Mouse (Mus musculus): ENCODE results near the gene Svs1.

Svs1 gene

GRCm38 (mm10) chr6:49011191-49011590 lies 24.5 kb downstream of the Svs1 start:
- DNase-seq (ENCODE audit: low spot score) = no peak

- no peak for DNase-seq (ENCODE audit: low spot score)
Measured at GRCm38 (mm10) chr6:49013023-49013422, 26.4 kb downstream of the Svs1 start.

DNA sequence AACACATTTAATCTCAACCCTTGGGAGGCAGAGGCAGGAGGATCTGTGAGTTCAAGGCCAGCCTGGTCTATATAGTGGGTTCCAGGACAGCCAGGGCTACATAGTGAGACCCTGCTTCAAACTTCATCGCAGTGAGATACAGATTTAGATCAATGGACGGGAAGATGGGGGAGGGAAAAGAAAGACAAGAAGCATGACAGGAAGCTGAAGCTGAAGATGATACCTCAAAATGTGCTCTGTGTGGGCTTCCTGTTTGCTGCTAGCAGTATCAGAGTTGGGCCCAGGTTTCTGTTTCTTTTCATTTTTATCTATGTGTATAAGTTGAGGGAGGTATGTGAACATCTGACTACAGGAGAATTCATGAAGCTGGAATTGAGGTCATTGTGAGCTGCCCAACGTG lies 26.8 kb downstream of the Svs1 start:
- DNase-seq (ENCODE audit: low spot score) = no peak

DNA sequence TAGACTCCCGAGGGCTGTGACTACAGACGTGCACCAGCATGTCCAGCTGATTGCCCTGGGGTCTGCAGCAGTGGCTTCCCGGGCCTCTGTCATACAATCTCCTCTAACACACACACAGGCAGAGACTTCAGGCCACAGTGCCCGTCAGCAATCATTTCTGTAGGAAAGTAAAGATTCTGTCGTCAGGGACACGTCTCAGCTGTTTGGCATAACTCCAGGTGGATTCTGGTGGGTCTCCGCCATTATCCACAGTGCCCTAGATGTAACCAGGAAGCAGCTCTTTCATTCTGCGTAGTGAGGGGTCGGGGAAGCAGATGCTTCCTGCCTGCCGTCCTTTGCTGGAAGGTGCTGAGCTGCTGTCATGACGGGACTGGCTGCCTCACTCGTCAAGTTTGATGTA lies 30.5 kb downstream of the Svs1 start:
- DNase-seq (ENCODE audit: low spot score) = no peak

- DNase-seq (ENCODE audit: low spot score) = no peak
Measured at GRCm38 (mm10) chr6:49019341-49019740, 32.7 kb downstream of the Svs1 start.

GRCm38 (mm10) chr6:49021141-49022012 lies 34.7 kb downstream of the Svs1 start:
- DNase-seq (ENCODE audit: low spot score) = no peak

- no peak for DNase-seq (ENCODE audit: low spot score)
Measured at GRCm38 (mm10) chr6:49022384-49022783, 35.7 kb downstream of the Svs1 start.

DNA sequence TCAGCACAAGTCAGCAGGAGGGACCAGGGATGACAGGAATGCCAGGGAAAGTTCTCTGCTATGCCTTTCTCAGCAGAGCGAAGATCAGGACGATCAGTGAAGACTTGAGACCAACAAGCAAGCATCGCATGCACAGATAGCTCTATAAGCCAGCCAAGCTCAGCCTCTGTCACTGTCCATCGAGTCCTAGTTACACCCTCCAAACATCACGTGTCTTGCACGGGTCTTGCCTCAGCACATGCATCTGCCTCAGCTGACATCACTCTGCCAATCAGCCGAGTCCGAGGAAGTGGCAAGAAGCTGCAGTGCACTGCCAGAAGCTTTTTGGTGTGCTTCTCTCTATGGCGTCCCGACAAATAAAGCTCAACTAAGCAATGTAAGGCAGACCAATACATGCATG lies 36.7 kb downstream of the Svs1 start:
- DNase-seq (ENCODE audit: low spot score) = no peak

DNA sequence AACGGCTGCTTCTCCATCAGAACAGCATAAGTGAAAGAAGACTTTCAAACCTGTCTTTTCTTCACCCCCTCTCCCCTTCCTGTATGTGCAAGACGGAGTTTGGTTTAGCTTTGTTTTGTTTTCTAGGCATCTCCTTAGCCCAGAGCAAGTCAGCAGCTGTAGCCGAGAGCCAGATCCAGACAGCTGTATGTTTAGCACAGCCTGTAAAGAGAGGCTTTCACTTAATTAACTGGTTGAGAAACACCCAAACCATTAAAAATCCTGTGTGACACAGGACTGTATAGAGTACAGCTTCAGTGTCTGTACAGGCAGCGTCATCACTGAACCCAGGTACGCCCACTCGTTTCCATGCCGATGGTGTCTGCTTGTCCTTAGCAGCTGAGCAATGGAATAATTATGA lies 38.6 kb downstream of the Svs1 start:
- no peak for DNase-seq (ENCODE audit: low spot score)

GRCm38 (mm10) chr6:49026496-49026895 lies 39.8 kb downstream of the Svs1 start:
- DNase-seq (ENCODE audit: low spot score) = no peak

DNA sequence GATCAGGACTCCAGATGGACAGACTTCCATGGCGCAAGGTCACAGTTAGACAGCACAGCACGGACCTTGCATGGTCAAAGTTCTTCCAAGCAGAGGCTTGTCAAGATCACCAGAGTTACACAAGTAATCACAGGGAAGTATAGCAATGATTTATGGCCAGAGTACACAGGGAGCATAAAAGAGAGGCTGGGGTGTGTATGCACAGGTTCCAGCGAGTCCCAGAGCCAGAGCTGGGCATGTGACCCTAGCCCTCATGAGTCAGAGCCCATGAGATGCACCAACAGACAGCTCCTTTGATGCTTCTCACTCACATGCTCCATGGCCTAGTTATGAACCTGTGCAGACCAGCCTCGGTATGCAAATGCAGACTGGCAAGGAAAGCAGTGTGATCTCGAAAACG lies 41.4 kb downstream of the Svs1 start:
- DNase-seq (ENCODE audit: low spot score) = no peak

DNA sequence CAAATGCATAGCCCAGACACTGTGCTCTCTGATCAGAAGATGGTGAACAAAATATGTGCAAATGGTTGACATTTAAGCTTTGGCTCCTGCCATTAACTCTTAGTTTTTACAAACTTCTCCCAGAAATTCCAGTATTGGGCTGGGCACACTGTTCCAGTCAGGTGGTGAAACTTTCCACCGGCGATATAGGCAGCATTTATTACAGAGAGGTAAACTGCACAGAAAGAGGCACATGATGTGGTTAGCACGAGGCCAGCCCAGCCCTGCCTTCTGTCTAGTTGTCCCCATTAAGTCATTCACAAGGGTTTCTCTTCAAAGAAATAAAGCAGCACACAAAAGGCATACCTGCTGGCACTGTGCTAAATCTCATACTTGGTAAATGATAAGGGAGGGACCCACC lies 42.0 kb downstream of the Svs1 start:
- no peak for DNase-seq (ENCODE audit: low spot score)

DNA sequence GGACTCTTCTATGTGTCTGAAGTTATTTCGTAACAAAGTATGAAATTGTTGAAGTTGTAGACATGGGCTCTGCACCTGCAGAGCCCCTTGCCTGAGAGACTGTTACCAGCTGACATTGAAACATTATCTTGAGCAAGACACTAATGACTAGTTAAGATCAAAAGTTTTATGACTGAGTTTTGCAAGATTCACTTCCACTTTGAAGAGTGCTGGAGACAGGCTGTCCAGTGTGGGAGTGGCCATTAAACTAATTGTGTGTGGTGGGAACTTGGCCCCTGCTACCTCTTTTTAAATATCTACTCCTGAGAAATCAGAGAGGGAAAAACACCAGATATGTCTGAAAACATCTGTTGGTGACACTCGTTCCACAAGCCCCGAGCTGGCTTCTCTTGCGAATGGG lies 44.6 kb downstream of the Svs1 start:
- DNase-seq (ENCODE audit: low spot score) = no peak

DNA sequence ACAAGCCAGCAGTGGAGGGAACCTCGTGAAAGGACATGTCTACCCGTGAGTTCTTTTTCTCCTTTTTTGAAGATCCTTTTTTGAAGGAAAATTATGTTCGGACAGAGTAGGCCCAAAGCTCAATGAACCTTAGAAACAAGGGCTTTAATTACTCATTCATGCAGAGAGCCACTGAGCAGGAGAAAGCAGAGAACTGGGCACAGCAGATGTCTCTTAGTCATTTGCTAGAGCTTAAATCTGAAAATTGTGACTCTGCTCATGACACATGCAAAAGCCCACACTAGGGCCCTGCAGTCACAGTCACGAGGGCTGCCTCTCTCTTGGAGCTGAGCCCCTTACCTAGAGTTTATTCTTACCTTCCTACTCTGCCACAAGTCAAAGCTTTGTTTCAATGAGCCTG lies 46.1 kb downstream of the Svs1 start:
- DNase-seq (ENCODE audit: low spot score) = no peak

- peak; percentile 32 for DNase-seq (ENCODE audit: low spot score)
Measured at GRCm38 (mm10) chr6:49036275-49037267, 49.9 kb downstream of the Svs1 start, which contains the start of gene Gpnmb. TSS of gene Gpnmb (plus strand) at chr6:49036546.

DNA sequence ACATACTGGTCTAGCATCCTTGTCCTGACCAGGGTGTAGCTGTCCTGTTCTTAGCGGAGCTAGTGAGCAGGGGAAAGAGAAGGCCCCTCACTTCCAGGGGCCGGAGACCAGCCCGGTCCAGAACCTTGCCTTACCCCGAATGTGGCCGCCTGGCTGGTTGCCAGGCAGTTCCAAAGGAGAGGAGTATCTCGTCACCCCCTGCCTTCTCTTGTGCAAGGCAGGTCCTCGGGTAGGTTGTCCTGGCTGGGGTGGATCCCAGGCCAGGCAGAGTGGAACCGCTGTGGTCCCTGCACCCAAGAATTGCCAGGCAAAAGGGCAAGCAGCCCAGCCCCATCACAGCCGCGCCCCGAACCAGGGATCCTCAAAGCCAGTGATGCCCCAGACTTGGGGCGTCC lies 50.6 kb downstream of the Svs1 start:
- DNase-seq (ENCODE audit: low spot score) = no peak

DNA sequence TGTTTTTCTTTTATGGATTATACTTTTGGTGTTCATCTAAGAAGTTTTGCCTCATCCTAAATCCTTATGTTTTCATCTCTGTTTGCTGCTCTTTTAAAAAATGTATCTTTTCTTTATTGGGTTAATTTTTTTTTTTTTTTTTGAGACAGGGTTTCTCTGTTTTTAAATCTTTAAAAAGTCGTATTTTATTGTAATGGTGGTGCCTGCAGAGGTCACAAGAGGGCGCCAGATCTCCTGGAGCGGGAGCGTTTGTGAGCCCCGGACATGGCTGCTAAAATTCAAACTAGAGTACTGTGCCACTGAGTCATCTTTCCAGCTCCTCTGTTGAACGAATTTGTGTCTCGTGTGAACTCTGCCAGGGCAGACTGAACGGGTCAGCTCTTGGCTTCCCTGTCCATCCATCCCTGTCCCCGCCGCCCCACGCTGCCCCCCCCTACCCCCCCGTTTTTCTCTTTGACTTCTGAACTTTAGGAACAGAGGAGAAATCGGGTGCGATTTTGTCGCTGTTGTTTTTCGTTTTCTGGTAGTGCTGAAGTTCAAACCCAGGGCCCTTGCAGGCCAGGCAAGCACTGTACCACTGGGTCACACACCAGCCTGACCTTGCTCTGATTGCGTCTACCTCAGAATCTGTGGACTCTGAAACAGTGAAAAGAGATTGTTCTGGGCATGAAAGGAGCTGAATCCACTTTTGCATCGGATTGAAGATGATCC lies 53.0 kb downstream of the Svs1 start:
- peak; percentile 81 for DNase-seq (ENCODE audit: low spot score)
